Mouse (Mus musculus) kidney, adult 2 months (tissue): ENCODE measurements around the gene Arid1b. TPM values are rescaled to one million over a fixed set of nuclear protein-coding genes. Genes with fewer than 3 reads are reported as not detected.

Source experiments
- DNase-seq: peaks from one replicate; pipeline ENCODE4 v3.0.0; 2021
- H3K27ac ChIP-seq: fragments of 200-500 bp; 2 replicates; pipeline ENCODE4 v1.5.1; 2012; ENCODE audit warnings: low read depth, low read length, control low read depth, inconsistent platforms; ENCODE audit not compliant: insufficient read depth
- H3K27me3 ChIP-seq: fragments of 200-500 bp; replicated peaks from 2 replicates; pipeline ENCODE4 v1.6.1; 2012; ENCODE audit warnings: mild to moderate bottlenecking, moderate library complexity, low read length, inconsistent platforms; ENCODE audit not compliant: control insufficient read depth, insufficient read depth
- H3K36me3 ChIP-seq: fragments of 200-500 bp; 2 replicates; pipeline ENCODE4 v1.6.1; 2012; ENCODE audit warnings: mild to moderate bottlenecking, moderate library complexity, low read length, inconsistent platforms; ENCODE audit not compliant: control insufficient read depth, insufficient read depth
- H3K4me1 ChIP-seq: fragments of 200-500 bp; 2 replicates; pipeline ENCODE4 v1.6.1; 2011; ENCODE audit warnings: low read length; ENCODE audit not compliant: control insufficient read depth, insufficient read depth
- H3K4me3 ChIP-seq: fragments of 200-500 bp; 2 replicates; pipeline ENCODE4 v1.5.1; 2011; ENCODE audit warnings: mild to moderate bottlenecking, low read depth, low read length, control low read depth; ENCODE audit not compliant: insufficient read depth
- CTCF ChIP-seq: fragments of 200-500 bp; conservative IDR thresholded peaks from 2 replicates; pipeline ENCODE4 v1.5.1; 2011; ENCODE audit warnings: low read depth, mild to moderate bottlenecking, control low read depth, low read length, moderate library complexity, mixed read lengths; ENCODE audit not compliant: insufficient read depth, insufficient read length
- POLR2A ChIP-seq: fragments of 200-500 bp; IDR thresholded peaks from one replicate; pipeline ENCODE4 v1.6.1; 2011; ENCODE audit warnings: low read depth, low read length, control low read depth
- WGBS: fragments of 180-500 bp; shearing (Covaris S2); methylation state at CpG from one replicate; pipeline ENCODE4 v1.1.7; 2018; 5-methylcytosine and 5-hydroxymethylcytosine counted together
- polyA plus RNA-seq: library from polyadenylated mRNA; depleted of rRNA; stranded (reverse); fragments of >200 nt; gene quantifications from 2 replicates; pipeline ENCODE4 v1.2.3, GENCODE M21; 2012

The Arid1b gene
- polyA plus RNA-seq, 1 experiment = 20.6 TPM

DNA sequence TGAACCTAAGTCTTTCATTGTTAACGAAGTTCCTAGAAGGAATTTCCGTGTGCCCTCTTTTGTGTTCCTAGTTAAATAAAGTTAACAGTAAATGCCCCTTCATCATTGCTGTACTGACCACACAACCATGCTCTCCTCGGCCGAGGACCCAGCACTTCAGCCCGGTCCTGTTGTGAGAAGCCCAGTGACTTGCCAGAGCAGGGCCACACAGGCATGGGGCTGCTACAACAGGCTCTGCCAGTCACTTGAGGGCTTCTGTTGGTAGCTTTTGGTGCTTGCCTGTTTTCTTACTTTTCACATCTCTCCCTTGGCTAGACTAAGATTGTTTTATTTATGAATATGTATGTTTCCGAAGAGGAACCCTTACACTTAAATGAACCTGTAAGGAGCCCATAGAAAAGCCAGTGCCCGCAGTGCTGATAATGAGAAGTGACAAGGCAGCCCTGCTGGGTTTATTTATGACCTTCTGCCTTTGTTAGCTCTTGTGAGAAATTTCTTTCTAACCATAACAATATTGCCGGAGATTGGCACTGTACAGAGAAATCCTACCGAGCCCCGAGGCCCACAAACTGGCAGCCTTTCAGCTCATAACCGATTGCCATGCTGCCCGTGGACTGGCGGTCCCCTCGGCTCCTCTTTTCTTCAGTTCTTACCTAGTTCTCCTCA, 234.0 kb downstream of the Arid1b start:
- DNase-seq = no peak
- TF ChIP-seq CTCF = no peak
- no peak for TF ChIP-seq POLR2A
- Histone ChIP-seq H3K27me3 (no peaks in the 10 kb centered on the region), H3K36me3 (no peaks in the 10 kb centered on the region), H3K4me1 (peaks cover 18% of the 10 kb centered on the region), H3K27ac (no peak overlapping the region), H3K4me3 (no peak overlapping the region)
- WGBS = 64% methylated on average over 14 of the region's 14 CpGs

DNA sequence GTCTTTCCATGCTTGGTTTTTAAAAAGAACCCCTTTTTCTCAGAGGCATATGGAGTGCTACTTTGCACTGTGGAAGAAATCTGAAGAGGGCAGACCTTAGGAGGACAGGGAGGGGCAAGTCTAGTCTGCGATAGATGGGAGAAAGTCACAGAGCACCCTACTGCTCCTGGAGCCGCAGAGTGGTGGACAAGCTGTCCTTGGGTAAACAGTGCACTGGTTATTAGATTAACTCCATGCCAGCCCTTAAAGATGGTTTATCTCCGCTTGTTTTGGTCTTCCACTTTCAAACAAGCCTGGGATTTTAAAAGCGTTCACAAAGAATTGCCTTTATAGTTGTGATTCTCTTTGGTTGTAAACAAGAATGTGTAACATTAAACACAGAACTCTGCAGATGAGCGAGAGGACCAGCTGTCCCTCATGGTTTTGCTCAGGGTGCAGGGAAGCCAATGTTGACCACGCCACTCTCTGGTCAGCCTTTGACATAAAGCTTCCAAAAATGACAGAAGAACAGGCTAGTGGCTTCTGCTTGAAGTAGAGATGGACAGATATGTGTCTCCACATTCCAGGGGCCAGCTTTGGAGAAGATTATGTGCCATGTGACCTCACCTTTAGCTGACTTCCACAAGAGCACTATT, 234.6 kb downstream of the Arid1b start:
- Histone ChIP-seq H3K27me3 (no peaks in the 10 kb centered on the region), H3K27ac (no peak overlapping the region), H3K4me1 (peaks cover 18% of the 10 kb centered on the region), H3K36me3 (no peaks in the 10 kb centered on the region), H3K4me3 (no peak overlapping the region)
- no peak for DNase-seq
- WGBS = 78% methylated on average over 6 of the region's 6 CpGs
- no peak for TF ChIP-seq POLR2A
- TF ChIP-seq CTCF = no peak

DNA sequence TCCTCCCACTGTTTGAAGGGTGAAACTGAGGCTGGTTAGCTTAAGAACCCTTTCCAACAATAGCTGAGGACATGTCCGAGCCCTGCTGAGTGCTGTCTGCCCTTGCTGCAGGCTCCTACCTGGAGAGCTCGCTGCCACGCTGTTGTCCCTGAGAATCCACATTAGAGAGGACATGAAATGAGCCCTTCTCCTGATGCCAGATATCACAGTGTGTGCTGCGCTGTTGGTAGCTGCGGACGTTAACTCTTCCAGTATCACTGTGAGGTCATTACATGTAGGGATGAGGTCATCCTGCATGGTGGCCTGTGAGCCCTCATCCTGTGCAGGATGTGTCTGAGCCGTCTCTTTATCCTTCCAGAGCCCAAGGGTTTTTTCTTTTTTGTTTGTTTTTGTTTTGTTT, 235.9 kb downstream of the Arid1b start:
- 81% methylated on average over 7 of the region's 7 CpGs for WGBS
- Histone ChIP-seq H3K36me3 (no peaks in the 10 kb centered on the region), H3K4me3 (no peak overlapping the region), H3K27ac (no peak overlapping the region), H3K27me3 (no peaks in the 10 kb centered on the region), H3K4me1 (peaks cover 26% of the 10 kb centered on the region)
- DNase-seq = no peak
- TF ChIP-seq CTCF (no peak), POLR2A (no peak)

DNA sequence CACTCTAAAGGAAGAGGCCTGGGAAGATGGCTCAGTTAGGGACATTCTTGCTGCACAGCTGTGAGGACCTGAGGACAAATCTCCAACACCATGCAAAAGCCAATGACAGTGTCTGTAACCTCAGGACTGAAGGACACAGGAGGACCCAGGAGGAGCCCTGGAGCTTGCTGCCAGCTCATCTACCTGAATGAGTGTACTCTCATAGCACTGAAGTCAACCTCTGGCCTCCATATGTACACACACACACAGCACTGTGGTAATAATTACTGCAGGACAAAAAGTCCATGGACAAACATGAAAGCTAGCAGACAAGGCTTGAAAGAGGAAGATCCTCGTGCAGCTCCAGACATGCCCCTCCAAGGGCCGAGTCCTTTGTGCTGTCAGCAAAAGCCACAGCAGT, 238.0 kb downstream of the Arid1b start:
- DNase-seq = no peak
- Histone ChIP-seq H3K27ac (no peak overlapping the region), H3K4me3 (no peak overlapping the region), H3K4me1 (peaks cover 14% of the 10 kb centered on the region), H3K36me3 (no peaks in the 10 kb centered on the region), H3K27me3 (no peaks in the 10 kb centered on the region)
- no peak for TF ChIP-seq POLR2A
- no peak for TF ChIP-seq CTCF
- WGBS = 50% methylated on average over 2 of the region's 2 CpGs

- DNase-seq = no peak
- H3K36me3 ChIP-seq = no peaks in the 10 kb centered on the region
- no peak overlapping the region for H3K27ac ChIP-seq
- TF ChIP-seq POLR2A (no peak), CTCF (no peak)
- H3K4me3 ChIP-seq = no peak overlapping the region
- H3K4me1 ChIP-seq = peaks cover 19% of the 10 kb centered on the region
- WGBS = 100% methylated on average over 1 of the region's 1 CpGs
- no peaks in the 10 kb centered on the region for H3K27me3 ChIP-seq
Measured at GRCm38 (mm10) chr17:5233991-5234390, 239.9 kb downstream of the Arid1b start.

- WGBS = 53% methylated on average over 9 of the region's 9 CpGs
- Histone ChIP-seq H3K27me3 (no peaks in the 10 kb centered on the region), H3K36me3 (no peaks in the 10 kb centered on the region), H3K27ac (no peak overlapping the region), H3K4me1 (peaks cover 21% of the 10 kb centered on the region), H3K4me3 (no peak overlapping the region)
- peak; percentile 33 for DNase-seq
- TF ChIP-seq POLR2A = no peak
- TF ChIP-seq CTCF = no peak
Measured at GRCm38 (mm10) chr17:5235057-5235456, 240.9 kb downstream of the Arid1b start.

DNA sequence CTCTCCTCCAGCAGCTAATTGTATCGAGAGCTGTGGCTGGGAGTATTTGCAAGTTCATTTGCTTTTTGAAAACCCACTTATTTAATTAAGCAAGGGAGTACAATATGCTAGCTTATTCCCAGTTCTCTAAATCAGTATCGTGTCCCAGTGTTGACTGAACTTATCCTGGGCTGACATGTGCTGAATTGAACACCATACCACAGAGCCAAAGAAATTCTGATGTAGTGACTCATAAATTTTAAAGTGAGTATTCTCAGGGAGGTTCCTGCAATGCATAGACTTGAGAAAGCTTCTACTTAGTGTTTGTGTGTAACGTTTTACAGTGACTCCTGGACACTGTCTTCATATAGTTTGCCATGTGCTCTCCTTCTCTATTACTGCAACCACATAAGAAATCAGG, 243.6 kb downstream of the Arid1b start:
- Histone ChIP-seq H3K4me1 (peaks cover 21% of the 10 kb centered on the region), H3K4me3 (no peak overlapping the region), H3K36me3 (no peaks in the 10 kb centered on the region), H3K27me3 (no peaks in the 10 kb centered on the region), H3K27ac (no peak overlapping the region)
- TF ChIP-seq POLR2A (no peak), CTCF (no peak)
- whole genome bisulfite sequencing = 57% methylated on average over 3 of the region's 3 CpGs
- no peak for DNase-seq
